Mouse (Mus musculus) MEL (cell line): ENCODE measurements around the gene Gm765.

Experiments
- CHD1 ChIP-seq: IDR thresholded peaks from 2 replicates; pipeline ENCODE4 v1.6.1; 2012; ENCODE audit warnings: low read depth, mild to moderate bottlenecking, inconsistent platforms, low read length, improper control_type of control experiment
- CTCF ChIP-seq, 3 experiments: IDR thresholded peaks in 2 of 3; conservative IDR thresholded peaks in 1 of 3; 2 replicates each; pipeline ENCODE4 v1.5.1; 2011 to 2012; ENCODE audit warnings: low read length in 3 of 3, low read depth in 2 of 3, mild to moderate bottlenecking in 2 of 3, improper control_type of control experiment in 1 of 3, inconsistent platforms in 1 of 3, mixed read lengths in 1 of 3, moderate library complexity in 1 of 3; ENCODE audit not compliant: control insufficient read depth in 1 of 3, insufficient read depth in 1 of 3, poor library complexity in 1 of 3, severe bottlenecking in 1 of 3
- E2F4 ChIP-seq: IDR thresholded peaks from 2 replicates; pipeline ENCODE4 v1.6.1; 2011; ENCODE audit warnings: low read depth, low read length, improper control_type of control experiment, borderline replicate concordance
- EP300 ChIP-seq, 2 experiments: IDR thresholded peaks; 2 replicates each; pipeline ENCODE4 v1.6.1; 2011; ENCODE audit warnings: improper control_type of control experiment in 2 of 2, low read length in 2 of 2, low read depth in 1 of 2, mild to moderate bottlenecking in 1 of 2
- HCFC1 ChIP-seq: IDR thresholded peaks from 2 replicates; pipeline ENCODE4 v1.6.1; 2012; ENCODE audit warnings: low read depth, mild to moderate bottlenecking, inconsistent platforms, low read length, improper control_type of control experiment, moderate library complexity
- JUND ChIP-seq: IDR thresholded peaks from 2 replicates; pipeline ENCODE4 v1.6.1; 2011; ENCODE audit warnings: low read depth, mild to moderate bottlenecking, improper control_type of control experiment, low read length
- MAFK ChIP-seq: IDR thresholded peaks from 2 replicates; pipeline ENCODE4 v1.6.1; 2011; ENCODE audit warnings: low read depth, mild to moderate bottlenecking, low read length, improper control_type of control experiment, borderline replicate concordance
- MYC ChIP-seq: IDR thresholded peaks from 2 replicates; pipeline ENCODE4 v1.6.1; 2011; ENCODE audit warnings: low read depth, mild to moderate bottlenecking, low read length, improper control_type of control experiment, moderate library complexity
- POLR2A ChIP-seq, 2 experiments: IDR thresholded peaks; 2 replicates each; pipeline ENCODE4 v1.6.1; 2011 to 2012; ENCODE audit warnings: low read length in 2 of 2, mild to moderate bottlenecking in 2 of 2, control low read depth in 1 of 2, improper control_type of control experiment in 1 of 2, low read depth in 1 of 2, moderate library complexity in 1 of 2; ENCODE audit not compliant: control insufficient read depth in 1 of 2, insufficient read depth in 1 of 2, poor library complexity in 1 of 2
- TAL1 ChIP-seq: IDR thresholded peaks from 2 replicates; pipeline ENCODE4 v1.6.1; 2012; ENCODE audit warnings: mild to moderate bottlenecking, inconsistent platforms, low read length, moderate library complexity, mixed read lengths
- USF1 ChIP-seq: IDR thresholded peaks from 2 replicates; pipeline ENCODE4 v1.6.1; 2014; ENCODE audit warnings: low read depth, mild to moderate bottlenecking, inconsistent platforms, low read length, improper control_type of control experiment, moderate library complexity
- ZC3H11A ChIP-seq: IDR thresholded peaks from 2 replicates; pipeline ENCODE4 v1.6.1; 2012; ENCODE audit warnings: low read depth, mild to moderate bottlenecking, inconsistent platforms, low read length, improper control_type of control experiment
- ZKSCAN1 ChIP-seq: IDR thresholded peaks from 2 replicates; pipeline ENCODE4 v1.6.1; 2012; ENCODE audit warnings: low read depth, mild to moderate bottlenecking, inconsistent platforms, low read length, improper control_type of control experiment, moderate library complexity

DNA sequence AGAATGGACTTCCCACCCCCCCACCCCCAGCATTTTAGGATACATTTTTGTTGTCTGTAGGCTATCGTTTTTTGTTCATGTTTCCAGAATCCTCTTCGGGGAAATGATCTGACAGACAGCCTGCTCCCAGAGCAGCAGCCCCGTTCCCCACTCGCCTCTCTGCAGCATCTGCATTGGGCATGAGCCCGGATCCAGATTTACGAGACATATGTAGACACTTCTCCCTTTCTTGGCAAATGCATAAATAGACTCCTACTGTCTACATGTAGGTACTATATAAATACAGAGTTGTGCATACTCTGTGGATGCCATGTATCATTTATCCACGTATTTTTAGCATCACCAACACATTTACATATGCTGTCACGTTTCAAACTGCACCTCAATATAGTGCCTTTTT, 42.9 kb upstream of the Gm765 start:
- no peak for TF ChIP-seq TAL1
- TF ChIP-seq CTCF (IDR thresholded peaks at IDR 0.05 in 2 of 3, conservative IDR thresholded peaks at IDR 0.05 in 1 of 3; ENCODE audit: control insufficient read depth in 1 of 3, insufficient read depth in 1 of 3, low read depth in 2 of 3, low read length in 3 of 3, poor library complexity in 1 of 3, severe bottlenecking in 1 of 3): no peak
- TF ChIP-seq ZC3H11A: no peak
- no peak for TF ChIP-seq POLR2A (IDR thresholded peaks at IDR 0.05; ENCODE audit: control insufficient read depth in 1 of 2, insufficient read depth in 1 of 2, low read depth in 1 of 2, low read length in 2 of 2, poor library complexity in 1 of 2)
- TF ChIP-seq EP300 (IDR thresholded peaks at IDR 0.05; ENCODE audit: low read depth in 1 of 2, low read length in 2 of 2): no peak
- TF ChIP-seq JUND: no peak
- TF ChIP-seq USF1: no peak
- TF ChIP-seq CHD1: no peak
- no peak for TF ChIP-seq HCFC1
- no peak for TF ChIP-seq ZKSCAN1
- TF ChIP-seq MAFK: no peak
- no peak for TF ChIP-seq E2F4
- TF ChIP-seq MYC: no peak
